Mouse (Mus musculus): ENCODE results near the gene Tmem8. TPM values are rescaled to one million over a fixed set of nuclear protein-coding genes. Genes with fewer than 3 reads are reported as not detected.
"Not testable (repeated sequence)": the region's sequence is repeated elsewhere in the genome, so short reads cannot be mapped to it uniquely, and the experiment has no call there.

The Tmem8 gene
- total RNA-seq, 4 experiments from 2014 or later: 13.0 to 16.3 (median 15.4) TPM

DNA sequence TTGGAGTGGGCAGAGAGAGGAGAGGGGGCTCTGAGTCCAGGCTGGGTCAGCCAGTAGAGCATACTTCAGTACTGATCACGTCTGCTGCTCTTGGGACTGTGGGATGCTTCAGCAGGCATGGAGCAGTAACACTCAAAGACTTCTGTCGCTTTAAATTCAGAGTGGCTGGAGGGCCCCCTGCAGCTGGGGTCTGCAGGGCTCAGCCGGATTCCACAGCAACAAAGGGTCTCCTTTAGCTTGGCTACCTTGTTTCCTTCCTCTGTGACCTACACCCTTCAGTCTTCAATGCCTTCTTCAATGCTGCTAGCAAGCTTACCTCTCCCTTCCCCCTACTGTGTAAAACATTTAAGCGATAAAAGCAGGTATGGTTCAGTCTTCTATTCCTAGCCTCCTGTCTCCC lies 2.1 kb upstream of the Tmem8 start:
- DNase-seq (ENCODE audit: low spot score in 2 of 2): no peak

DNA sequence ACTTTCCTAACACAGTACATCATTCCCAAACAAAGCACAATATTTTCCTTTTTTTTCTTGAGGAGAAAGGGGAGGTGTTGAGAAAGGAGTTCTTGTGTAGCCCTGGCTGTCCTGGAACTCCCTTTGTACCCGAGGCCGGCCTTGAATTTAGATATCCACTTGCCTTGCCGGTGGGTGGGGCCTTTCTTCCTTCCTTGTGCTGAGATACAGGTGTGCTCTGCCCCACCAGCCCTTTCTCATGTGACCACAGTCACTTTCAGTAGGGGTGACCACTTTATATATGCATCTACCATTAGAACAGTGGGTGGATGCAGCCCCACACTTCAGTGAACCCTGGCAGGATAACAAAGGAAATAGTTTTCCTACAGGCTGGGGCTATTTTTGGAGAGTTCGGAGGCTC lies 1.4 kb upstream of the Tmem8 start:
- no peak for DNase-seq (ENCODE audit: low spot score in 2 of 2)

DNA sequence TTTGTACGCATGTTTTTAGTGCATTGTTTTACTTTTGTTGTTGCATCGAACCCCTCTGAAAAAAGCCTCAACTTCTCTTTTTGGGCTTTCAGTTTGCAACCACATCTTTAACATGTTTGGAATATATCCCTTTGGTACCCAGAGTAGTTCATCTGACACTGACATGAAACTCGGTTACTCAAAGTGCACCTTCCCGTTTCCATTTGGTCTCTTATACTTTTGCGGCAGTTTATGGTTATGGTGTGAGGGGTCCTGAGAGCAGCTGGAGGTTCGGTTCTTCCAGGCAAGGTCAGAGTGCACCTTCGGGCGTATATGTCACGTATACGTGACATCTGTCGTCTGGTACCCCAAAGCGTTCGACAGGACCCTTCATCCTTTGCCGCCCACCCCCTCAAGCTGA lies 348 bp upstream of the Tmem8 start:
- DNase-seq (ENCODE audit: low spot score in 2 of 2): no peak

DNA sequence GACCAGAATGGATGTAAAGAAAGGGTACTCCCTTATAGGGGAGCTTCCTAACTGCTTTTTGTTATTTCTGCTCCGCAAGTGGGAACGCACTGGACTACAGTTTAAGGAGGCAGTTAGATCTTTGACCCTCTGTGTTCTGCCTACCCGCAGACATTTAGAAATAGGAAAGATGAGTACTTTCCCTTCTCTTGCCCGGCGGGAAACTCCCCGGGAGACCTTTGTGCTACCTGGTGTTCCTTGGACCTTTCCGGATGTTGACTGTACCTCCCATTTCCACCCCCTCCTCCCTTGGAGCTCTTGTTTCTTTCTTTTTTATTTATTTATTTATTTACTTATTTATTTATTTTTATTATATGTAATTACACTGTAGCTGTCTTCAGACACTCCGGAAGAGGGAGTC lies 962 bp downstream of the Tmem8 start:
- no peak for DNase-seq (ENCODE audit: low spot score in 2 of 2)

DNA sequence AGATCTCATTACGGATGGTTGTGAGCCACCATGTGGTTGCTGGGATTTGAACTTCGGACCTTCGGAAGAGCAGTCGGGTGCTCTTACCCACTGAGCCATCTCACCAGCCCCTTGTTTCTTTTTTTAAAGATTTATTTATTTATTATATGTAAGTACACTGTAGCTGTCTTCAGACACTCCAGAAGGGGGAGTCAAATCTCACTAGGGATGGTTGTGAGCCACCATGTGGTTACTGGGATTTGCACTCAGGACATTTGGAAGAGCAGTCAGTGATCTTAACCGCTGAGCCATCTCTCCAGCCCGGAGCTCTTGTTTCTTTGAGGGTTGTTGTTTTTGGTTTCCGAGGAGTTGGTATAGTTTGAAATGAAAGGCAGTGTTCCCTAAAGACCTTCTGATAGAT lies 1.4 kb downstream of the Tmem8 start:
- DNase-seq (ENCODE audit: low spot score in 2 of 2): not testable (repeated sequence)

DNA sequence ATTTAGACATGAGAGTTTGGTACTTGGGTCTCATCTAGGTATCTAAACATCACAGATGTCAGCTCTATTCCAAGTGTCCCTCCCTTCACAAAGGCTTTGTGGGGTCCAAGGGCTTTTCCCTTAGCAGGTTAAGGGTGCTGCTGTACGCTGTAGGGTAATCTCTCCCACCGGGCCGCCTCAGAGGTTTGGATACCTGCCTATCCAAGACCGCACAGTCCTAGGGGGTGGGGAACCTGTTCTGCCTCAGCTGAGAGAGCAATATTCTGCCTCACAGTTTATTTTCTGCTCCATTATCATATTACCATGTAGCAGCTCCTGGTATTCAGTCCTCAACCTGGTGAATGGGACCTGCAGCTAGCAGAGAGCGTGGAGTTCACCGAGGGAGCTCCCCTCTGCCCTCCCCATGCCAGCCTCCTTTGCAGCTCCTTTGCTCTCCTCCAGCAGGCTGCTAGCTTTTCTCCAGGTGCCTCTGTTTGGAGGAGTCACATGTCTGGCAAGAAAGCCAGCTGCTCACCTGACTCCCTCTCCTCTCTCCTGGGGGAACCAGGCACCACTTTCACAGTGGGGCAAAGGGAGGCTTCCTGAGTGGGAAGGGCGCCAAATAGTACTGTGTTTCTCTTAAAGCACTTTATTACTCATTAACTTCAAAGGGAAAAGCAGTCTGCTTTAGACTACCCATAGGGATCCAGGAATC lies 2.3 kb downstream of the Tmem8 start:
- no peak for DNase-seq (ENCODE audit: low spot score in 2 of 2)

DNA sequence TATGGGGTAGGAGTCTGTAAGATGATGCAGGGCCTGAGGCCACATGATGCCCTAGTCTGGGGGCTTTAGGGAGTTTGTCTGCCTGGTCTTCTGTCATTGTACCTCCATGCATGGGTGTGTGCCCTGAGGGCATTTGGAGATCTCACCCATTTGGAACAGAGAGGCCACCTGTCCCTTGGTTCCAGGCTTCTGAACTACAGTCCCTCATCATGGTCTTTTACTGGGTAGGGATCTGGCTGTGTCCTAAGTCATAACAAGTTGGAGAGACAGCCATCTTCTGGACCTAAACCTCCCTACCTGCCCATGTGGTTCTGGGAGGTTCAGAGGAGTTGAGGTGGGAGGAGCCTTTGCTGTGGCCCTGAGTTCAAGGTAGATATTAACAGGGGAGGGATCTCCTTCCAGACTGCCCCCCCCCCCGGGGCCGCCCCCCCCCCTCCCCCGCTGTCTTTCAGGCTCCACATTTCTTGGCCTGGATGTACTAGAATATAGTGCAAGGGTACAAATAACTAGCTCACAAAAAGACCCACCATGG lies 2.9 kb downstream of the Tmem8 start:
- no peak for DNase-seq (ENCODE audit: low spot score in 2 of 2)

DNA sequence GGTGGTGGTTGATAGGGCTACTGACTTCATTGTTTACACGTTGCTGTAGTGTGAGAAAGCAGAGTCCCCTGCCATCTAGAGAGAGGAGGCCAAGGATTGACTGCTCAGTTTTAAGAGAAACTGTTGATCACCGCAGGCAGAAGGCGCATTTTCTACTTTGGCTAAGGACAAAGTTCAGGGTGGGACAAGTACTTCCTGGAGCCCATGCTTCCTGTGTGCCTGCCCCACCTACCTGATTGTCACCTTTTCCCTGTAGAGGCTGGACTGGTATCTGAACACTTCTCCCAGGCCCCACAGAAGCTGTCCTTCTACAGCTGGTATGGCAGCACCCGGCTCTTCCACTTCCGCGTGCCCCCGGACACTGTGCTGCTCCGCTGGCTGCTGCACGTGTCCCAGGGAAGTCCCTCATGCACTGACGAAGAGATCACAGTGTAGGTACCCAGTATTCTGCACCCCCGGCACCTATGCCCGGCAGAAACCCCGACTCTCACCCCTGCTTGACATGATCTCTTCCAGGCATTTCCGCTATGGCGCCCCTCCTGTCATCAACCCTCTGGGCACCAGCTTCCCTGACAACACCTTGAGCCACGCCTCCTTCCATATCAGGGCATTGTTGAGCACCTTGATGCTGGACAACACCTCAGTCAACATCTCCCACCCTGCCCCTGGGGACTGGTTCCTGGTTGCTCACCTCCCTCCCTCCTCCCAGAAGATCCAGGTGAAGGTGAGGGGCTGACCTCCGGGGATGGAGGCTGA lies 3.6 kb downstream of the Tmem8 start:
- DNase-seq (ENCODE audit: low spot score in 2 of 2): no peak

DNA sequence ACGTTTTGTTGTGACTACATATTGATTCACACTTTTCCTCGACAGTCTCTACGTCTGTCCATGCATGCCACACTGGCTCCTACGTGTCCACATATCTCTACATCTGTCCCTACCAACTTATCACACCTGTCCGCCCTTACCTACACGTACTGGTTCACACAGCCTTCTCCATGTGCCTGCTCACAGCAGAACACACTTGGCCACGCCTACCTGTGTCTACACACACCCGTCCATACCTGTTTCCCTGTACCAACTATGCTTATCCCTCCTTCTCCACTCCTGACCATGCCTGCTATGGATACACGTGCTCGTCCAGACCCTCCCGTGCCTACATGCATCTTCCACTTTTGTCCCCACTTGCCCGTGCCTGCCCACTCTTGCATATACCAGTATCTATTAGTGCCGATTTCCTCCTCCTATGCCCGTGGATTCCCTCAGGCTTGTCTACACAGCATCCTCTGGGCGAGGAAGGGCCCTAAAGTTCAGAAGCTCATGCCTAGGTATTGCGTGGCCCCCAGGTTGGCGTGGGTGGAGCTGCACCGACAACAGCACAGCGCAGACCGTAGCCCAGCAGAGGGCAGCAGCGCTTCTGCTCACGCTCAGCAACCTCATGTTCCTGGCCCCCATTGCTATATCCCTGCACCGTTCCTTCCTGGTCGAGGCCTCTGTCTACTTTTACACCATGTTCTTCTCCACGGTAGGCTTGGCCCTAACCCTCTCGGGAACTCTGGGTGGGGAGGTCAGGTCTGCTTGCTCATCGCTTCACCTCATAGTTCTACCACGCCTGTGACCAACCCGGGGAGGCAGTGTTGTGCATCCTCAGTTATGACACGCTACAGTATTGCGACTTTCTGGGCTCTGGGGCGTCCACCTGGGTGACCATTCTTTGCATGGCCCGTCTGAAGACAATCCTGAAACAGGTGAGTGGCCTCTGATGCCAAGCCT lies 6.9 kb downstream of the Tmem8 start:
- DNase-seq (ENCODE audit: low spot score in 2 of 2): no peak

DNA sequence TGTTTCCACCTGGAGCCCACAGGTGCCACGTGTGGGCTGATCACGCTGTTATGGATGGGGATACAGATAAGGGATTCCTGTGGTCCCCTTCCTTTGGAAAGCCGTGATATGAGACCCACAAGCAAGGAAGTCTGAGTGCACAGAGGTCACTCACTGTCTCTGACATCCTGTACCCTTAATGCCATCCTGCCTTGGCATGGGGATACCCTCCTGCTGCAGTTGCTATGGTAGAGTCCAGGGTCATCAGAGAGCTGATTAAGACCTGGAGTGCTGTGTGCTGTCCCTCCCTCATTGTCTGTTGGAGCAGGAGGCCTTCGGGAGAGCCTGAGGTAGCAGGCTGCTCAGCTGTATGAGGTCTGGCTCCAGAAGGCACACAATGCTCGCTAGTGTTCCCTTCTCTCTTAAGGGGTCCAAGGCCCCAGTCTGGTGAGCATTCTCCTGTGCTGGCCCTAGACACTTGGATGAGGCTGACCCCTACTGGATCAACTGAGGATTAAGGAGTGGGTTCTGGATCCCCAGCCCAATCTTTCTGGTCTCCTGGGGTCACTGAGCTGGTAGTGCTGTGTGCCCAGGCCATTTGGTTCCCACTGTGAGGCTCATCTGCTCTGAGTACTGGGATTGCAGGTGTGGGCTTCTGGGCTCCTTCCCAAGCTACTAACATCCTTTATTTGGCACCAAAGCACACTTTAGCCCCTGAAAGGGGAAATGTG lies 9.5 kb downstream of the Tmem8 start:
- DNase-seq (ENCODE audit: low spot score in 2 of 2): no peak

DNA sequence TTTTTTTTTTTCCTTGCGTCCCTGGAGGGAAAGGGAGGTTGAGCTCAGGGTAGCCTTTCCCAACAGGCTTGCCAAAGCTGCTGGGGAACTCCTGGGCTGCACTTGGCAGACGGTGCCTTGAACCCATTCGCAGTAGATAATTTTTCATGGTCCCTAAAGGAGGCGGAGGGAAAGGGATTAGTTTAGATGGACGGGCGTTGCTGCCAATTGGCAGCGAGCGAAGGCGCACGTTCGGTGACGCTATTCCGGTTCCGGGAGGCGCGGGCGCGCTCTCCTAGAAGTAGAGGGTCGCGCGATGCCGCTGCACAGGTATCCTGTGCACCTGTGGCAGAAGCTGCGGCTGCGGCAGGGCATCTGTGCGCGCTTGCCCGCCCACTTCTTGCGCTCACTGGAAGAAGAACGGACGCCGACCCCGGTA lies 10.2 kb downstream of the Tmem8 start, which contains the start of gene Mrpl28:
Gene Mrpl28, plus strand, starts transcription at position 234 of the 418 bp plus-strand sequence.
- DNase-seq (ENCODE audit: low spot score in 2 of 2): peak; percentile 74 to 89

DNA sequence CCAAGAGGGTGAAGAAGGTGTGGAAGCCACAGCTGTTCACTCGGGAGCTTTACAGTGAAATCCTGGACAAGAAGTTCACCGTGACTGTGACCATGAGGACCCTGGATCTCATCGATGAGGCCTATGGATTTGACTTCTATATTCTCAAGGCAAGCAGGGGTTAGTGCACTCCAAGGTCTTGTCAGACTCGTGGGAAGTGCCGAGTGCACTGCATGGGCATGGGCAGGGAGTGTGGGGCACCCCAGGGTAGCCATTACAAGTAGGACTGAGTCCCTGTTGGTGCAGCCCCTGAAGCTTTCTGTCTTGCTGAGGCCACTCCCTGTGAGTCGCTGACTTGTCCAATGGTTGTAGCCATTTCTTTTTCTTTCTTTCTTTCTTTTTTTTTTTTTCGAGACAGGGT lies 11.5 kb downstream of the Tmem8 start:
- no peak for DNase-seq (ENCODE audit: low spot score in 2 of 2)

DNA sequence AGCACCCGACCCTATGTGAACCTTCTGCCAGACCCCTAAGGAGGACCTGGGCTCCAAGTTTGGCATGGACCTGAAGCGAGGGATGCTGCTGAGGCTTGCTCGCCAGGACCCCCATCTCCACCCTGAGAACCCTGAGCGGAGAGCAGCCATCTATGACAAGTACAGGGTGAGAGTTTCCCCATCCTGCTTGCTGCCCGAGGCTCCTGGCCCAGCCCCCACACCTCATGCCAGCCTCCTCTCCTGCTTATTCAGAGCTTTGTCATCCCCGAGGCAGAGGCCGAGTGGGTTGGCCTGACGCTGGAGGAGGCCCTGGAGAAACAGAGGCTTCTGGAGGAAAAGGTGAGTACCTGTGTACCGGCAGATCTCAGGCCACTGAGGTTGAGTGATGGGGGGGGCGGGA lies 12.1 kb downstream of the Tmem8 start:
- DNase-seq (ENCODE audit: low spot score in 2 of 2): no peak

DNA sequence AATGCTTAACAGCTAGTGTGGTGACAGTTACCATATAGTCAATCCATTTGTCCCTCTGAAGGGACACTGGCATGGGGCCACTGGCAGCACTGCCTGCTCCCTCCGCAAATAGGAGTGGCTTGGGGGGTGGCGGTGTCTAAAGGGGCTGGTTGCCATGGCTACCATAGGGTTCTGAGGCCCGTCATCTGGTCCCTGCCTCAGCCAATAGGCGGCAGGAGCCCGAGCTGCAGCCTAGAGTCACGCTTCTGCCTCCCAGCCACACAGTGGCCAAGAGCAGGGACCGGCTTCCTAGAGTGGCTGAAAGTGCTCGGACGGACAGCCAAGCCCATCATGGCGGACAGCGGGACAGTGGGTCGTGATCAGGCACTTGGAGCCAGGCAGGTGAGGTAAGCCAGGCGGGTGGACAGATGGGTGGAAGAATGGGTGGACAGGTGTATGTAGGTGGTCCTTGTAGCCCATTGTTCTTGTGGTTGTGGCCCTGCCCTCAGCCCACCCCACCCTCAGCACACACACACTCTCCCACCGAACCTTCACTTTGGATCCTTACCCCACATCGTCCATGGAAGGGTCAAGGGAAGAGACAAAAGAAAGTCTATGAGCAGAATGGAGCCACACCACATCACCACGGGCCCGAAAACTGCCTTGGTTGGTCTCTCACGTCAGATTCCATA lies 18.1 kb downstream of the Tmem8 start:
- DNase-seq (ENCODE audit: low spot score in 2 of 2): no peak

DNA sequence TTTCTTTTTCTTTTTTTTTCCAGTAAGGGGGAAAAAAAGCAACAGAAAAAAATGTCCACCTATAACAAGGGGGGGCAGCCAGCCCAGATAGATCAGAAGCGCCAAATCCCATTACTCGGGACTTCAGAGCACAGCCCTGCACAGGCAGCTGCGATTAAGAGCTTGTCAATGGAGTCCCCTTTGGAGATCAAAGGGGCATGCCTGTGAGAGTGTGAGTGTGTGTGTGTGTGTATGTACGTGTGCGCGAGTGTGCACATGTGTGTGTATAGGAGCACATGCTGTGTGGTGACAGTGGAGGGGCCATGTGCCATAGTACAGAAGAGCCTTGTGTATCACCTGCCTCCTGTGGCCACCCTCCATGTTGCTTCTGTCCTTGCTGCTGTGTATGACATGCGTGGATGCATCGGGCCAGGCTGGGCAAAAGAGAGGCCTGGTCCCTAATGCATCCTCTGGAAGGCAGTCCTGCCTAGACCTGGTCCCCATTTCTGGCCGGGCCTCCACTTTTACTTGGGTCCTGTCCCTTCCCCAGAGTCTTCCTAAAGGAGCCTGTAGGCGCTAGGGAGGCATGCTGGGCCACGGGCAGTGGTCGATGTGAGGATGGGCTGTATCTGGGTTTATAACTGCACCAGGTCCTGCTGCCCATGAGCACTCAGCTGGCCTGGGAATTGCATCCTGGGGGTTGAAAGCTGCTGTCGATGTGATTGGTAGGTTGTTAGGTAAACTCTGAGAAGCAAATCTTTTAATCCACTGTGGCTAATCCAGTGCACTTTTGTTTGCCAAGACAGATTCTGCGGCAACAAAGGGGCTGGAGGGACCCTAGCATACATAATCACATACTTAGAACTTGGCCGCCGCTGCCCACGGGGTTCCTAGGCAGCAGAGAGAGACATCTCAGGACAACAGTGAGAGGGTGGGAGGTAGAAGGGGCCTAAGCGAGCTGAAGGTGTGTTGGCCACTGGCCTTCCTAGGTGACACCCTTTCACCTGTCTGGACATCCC lies 19.1 kb downstream of the Tmem8 start:
- DNase-seq (ENCODE audit: low spot score in 2 of 2): no peak

DNA sequence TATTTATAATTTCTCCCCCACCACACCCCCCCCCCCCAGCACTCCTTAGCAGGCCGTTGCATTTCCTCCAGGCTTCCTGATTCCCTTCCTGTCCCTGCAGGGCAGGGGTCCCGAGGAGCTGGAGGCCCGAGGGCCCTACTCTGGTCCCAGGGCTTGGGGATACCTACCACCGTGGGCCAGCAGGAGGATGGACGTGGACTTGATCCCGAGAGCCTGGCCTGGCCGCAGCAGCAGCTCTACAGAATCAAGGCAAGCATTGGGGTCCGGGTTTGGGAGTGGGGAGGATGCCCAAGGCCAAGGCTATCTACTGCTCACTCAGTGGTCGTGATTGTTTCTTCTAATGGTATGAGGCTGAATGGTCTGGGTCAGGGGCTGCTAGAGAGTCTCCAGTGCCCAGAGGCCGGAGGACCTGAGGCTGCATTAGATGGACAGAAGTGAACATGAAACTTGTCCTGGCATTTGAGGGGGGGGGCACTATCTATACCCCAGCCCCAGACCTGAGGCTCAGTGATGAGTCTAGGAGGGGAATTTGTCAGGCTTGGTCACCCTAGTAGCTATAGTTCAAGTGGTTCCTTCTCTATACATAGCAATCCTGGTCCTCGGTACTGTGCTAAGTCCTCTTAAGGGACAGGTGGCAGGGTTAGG lies 24.1 kb downstream of the Tmem8 start:
- DNase-seq (ENCODE audit: low spot score in 2 of 2): no peak

DNA sequence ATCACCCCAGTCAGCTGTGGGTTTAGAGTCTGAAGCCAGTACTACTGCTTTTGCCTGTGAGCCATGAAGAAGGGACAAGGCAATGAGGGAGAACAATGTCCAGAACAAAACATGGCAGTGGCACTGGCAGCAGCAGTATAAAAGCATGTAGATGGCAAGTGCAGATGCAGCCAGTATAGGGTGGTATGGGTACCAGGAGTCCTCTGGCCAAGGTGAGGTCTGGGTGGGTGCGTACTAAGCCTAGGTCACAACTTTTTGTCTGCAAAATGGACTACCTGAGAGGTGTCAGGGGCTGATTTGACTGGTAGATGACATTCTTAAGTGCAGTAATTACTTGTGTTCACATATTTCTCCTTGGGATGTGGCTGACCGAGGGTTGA lies 24.6 kb downstream of the Tmem8 start:
- no peak for DNase-seq (ENCODE audit: low spot score in 2 of 2)

DNA sequence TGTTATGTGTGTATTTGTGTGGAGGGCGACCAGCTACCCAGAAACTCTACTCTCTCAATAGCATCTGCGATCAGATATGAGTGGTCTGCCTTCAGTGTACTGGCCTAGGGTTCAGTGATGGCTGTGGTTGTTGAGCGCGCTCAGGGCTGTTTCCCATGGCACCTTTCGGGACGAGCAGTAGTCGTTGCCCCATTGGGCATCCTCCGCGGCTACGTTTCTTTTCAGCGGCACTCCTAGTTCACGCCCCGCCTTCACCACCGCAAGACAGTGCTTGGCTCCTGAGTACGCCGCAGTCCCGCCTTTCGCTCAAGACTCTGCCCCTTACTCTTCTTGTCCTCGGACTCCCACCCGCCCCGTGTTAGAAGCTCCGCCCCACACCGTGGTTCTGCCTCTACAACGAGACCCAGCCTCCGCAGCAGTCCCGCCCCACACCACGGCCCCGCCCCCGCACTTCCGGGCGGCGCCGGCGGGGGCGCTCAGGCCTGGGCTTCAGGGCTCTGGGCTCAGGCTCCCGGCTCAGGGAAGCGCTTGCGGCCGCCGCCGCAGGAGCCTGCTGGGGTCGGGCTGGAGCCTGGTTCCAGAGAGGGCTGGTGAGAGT lies 25.2 kb downstream of the Tmem8 start, which contains the start of gene Axin1:
Gene Axin1, plus strand, starts transcription at position 450 of the 598 bp plus-strand sequence.
- peak; percentile 82 to 96 for DNase-seq (ENCODE audit: low spot score in 2 of 2)
